Mouse (Mus musculus): ENCODE data around the gene Aloxe3. TPM values are rescaled to one million over a fixed set of nuclear protein-coding genes. Genes with fewer than 3 reads are reported as not detected.

Aloxe3 gene
- polyA plus RNA-seq, 1 experiment from 2014 or later, result 0.31 TPM

DNA sequence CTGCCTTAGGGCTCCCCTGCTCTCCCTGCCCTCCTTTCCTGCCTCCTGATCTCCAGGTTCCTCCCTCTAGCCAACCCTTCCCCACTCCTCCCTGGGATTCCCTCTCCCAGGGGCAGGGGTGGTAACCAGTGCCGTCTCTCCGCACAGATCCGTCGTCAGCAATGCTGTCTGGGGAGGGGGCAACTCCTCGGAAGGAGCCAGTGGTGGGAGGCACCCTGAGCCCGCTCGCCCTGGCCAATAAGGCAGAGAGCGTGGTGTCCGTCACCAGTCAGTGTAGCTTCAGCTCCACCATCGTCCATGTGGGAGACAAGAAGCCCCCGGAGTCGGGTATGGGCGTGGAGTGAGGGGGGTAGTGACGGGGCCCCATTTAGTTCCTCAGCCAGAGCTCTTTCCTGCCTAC, 21.2 kb upstream of the Aloxe3 start:
- Histone ChIP-seq H3K4me3 (ENCODE audit: low read length) (no peak overlapping the region), H3K4me2 (ENCODE audit: low read depth, low read length) (no peak overlapping the region), H3K9me3 (ENCODE audit: control insufficient read depth, low read length) (no peaks in the 10 kb centered on the region), H3K4me1 (replicated peaks; ENCODE audit: control insufficient read depth, insufficient read depth, low read length) (peaks cover 17% of the 10 kb centered on the region), H3K27ac (ENCODE audit: low read length) (no peak overlapping the region), H3K27me3 (ENCODE audit: control insufficient read depth, insufficient read depth, low read depth, low read length) (no peaks in the 10 kb centered on the region), H3K9ac (ENCODE audit: low read length) (no peak overlapping the region), H3K36me3 (ENCODE audit: control insufficient read depth, insufficient read depth, low read length) (peaks cover 79% of the 10 kb centered on the region)
- 86% methylated on average over 14 of the region's 14 CpGs for WGBS
- no peak for ATAC-seq (ENCODE audit: low read depth)

DNA sequence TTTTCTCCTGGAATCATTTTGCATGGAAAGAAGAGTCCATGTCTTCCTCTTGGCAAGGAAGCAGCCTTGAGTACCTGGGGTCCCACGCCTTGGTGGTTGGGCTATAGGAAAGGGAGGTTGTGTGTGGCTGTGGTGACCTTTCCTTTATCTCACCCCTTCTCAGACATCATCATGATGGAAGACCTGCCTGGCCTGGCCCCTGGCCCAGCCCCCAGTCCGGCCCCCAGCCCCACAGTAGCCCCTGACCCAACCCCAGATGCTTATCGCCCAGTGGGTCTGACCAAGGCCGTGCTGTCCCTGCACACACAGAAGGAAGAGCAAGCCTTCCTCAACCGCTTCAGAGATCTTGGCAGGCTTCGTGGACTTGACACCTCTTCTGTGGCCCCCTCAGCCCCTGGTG, 20.5 kb upstream of the Aloxe3 start:
- no peak overlapping the region for H3K27ac ChIP-seq (ENCODE audit: low read length)
- WGBS, result 73% methylated on average over 6 of the region's 6 CpGs
- H3K4me3 ChIP-seq (ENCODE audit: low read length), result no peak overlapping the region
- no peaks in the 10 kb centered on the region for H3K9me3 ChIP-seq (ENCODE audit: control insufficient read depth, low read length)
- no peak overlapping the region for H3K9ac ChIP-seq (ENCODE audit: low read length)
- H3K36me3 ChIP-seq (ENCODE audit: control insufficient read depth, insufficient read depth, low read length), result peaks cover 81% of the 10 kb centered on the region
- no peak overlapping the region for H3K4me2 ChIP-seq (ENCODE audit: low read depth, low read length)
- H3K27me3 ChIP-seq (ENCODE audit: control insufficient read depth, insufficient read depth, low read depth, low read length), result no peaks in the 10 kb centered on the region
- no peak for ATAC-seq (ENCODE audit: low read depth)
- H3K4me1 ChIP-seq (replicated peaks; ENCODE audit: control insufficient read depth, insufficient read depth, low read length), result peaks cover 15% of the 10 kb centered on the region

GRCm38 (mm10) chr11:69105796-69106195, 19.9 kb upstream of the Aloxe3 start:
- Histone ChIP-seq H3K9ac (ENCODE audit: low read length) (no peak overlapping the region), H3K27me3 (ENCODE audit: control insufficient read depth, insufficient read depth, low read depth, low read length) (no peaks in the 10 kb centered on the region), H3K36me3 (ENCODE audit: control insufficient read depth, insufficient read depth, low read length) (peaks cover 79% of the 10 kb centered on the region), H3K4me1 (replicated peaks; ENCODE audit: control insufficient read depth, insufficient read depth, low read length) (peaks cover 9% of the 10 kb centered on the region), H3K4me3 (ENCODE audit: low read length) (no peak overlapping the region), H3K27ac (ENCODE audit: low read length) (no peak overlapping the region), H3K4me2 (ENCODE audit: low read depth, low read length) (no peak overlapping the region), H3K9me3 (ENCODE audit: control insufficient read depth, low read length) (no peaks in the 10 kb centered on the region)
- WGBS, result 91% methylated on average over 2 of the region's 2 CpGs
- no peak for ATAC-seq (ENCODE audit: low read depth)

GRCm38 (mm10) chr11:69106299-69106698, 19.4 kb upstream of the Aloxe3 start:
- H3K9ac ChIP-seq (ENCODE audit: low read length), result no peak overlapping the region
- no peak for ATAC-seq (ENCODE audit: low read depth)
- WGBS, result 90% methylated on average over 11 of the region's 11 CpGs
- peaks cover 74% of the 10 kb centered on the region for H3K36me3 ChIP-seq (ENCODE audit: control insufficient read depth, insufficient read depth, low read length)
- H3K4me1 ChIP-seq (replicated peaks; ENCODE audit: control insufficient read depth, insufficient read depth, low read length), result peaks cover 10% of the 10 kb centered on the region; the same call in 1 of the 2 replicates
- H3K9me3 ChIP-seq (ENCODE audit: control insufficient read depth, low read length), result no peaks in the 10 kb centered on the region
- no peak overlapping the region for H3K4me3 ChIP-seq (ENCODE audit: low read length)
- no peak overlapping the region for H3K4me2 ChIP-seq (ENCODE audit: low read depth, low read length)
- H3K27ac ChIP-seq (ENCODE audit: low read length), result no peak overlapping the region
- no peaks in the 10 kb centered on the region for H3K27me3 ChIP-seq (ENCODE audit: control insufficient read depth, insufficient read depth, low read depth, low read length)

- 81% methylated on average over 11 of the region's 11 CpGs for WGBS
- no peak overlapping the region for H3K4me3 ChIP-seq (ENCODE audit: low read length)
- no peak overlapping the region for H3K4me2 ChIP-seq (ENCODE audit: low read depth, low read length)
Observed at GRCm38 (mm10) chr11:69106842-69107241, 18.9 kb upstream of the Aloxe3 start.

DNA sequence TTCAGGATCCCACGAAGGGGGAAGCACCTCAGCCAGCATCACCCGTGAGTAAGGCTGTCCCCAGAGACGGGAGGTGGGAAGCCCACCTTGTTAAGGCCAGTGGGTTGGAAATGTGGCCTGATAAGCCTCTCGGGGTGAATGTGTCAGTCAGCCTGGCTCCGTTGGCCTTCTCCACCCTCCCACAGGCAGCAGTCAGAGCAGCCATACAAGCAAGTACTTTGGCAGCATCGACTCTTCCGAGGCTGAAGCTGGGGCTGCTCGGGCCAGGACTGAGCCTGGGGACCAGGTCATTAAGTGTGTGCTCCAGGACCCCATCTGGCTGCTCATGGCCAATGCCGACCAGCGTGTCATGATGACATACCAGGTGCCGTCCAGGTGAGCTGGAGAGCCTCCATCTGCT, 18.0 kb upstream of the Aloxe3 start:
- H3K4me3 ChIP-seq (ENCODE audit: low read length), result no peak overlapping the region
- H3K27me3 ChIP-seq (ENCODE audit: control insufficient read depth, insufficient read depth, low read depth, low read length), result no peaks in the 10 kb centered on the region
- peaks cover 11% of the 10 kb centered on the region; the same call in 1 of the 2 replicates for H3K4me1 ChIP-seq (replicated peaks; ENCODE audit: control insufficient read depth, insufficient read depth, low read length)
- WGBS, result 88% methylated on average over 11 of the region's 11 CpGs
- no peak overlapping the region for H3K27ac ChIP-seq (ENCODE audit: low read length)
- H3K4me2 ChIP-seq (ENCODE audit: low read depth, low read length), result no peak overlapping the region
- no peak overlapping the region for H3K9ac ChIP-seq (ENCODE audit: low read length)
- H3K9me3 ChIP-seq (ENCODE audit: control insufficient read depth, low read length), result no peaks in the 10 kb centered on the region
- ATAC-seq (ENCODE audit: low read depth), result no peak
- peaks cover 62% of the 10 kb centered on the region for H3K36me3 ChIP-seq (ENCODE audit: control insufficient read depth, insufficient read depth, low read length)

More at GRCm38 (mm10) chr11:69106842-69107241, 18.9 kb upstream of the Aloxe3 start:
- Histone ChIP-seq H3K27ac (ENCODE audit: low read length) (no peak overlapping the region), H3K27me3 (ENCODE audit: control insufficient read depth, insufficient read depth, low read depth, low read length) (no peaks in the 10 kb centered on the region), H3K9ac (ENCODE audit: low read length) (no peak overlapping the region), H3K36me3 (ENCODE audit: control insufficient read depth, insufficient read depth, low read length) (peaks cover 69% of the 10 kb centered on the region), H3K9me3 (ENCODE audit: control insufficient read depth, low read length) (no peaks in the 10 kb centered on the region), H3K4me1 (replicated peaks; ENCODE audit: control insufficient read depth, insufficient read depth, low read length) (peaks cover 11% of the 10 kb centered on the region; the same call in 1 of the 2 replicates)
- no peak for ATAC-seq (ENCODE audit: low read depth)

DNA sequence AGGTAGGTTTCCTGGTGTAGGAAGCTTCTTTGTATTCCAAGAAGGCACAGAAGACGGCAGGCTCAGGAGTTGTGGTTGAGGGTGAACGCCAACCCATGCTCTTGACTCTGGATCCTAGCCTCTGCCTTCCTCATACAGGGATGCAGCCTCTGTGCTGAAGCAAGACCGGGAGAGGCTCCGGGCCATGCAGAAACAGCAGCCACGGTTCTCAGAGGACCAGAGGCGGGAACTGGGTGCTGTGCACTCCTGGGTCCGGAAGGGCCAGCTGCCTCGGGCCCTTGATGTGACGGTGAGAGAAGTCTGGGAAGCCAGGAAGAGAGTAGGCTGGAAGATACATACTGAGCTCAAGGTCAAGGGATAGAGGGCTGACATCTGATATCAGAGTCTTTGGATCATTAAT, 17.5 kb upstream of the Aloxe3 start:
- Histone ChIP-seq H3K9ac (ENCODE audit: low read length) (no peak overlapping the region), H3K9me3 (ENCODE audit: control insufficient read depth, low read length) (no peaks in the 10 kb centered on the region), H3K27me3 (ENCODE audit: control insufficient read depth, insufficient read depth, low read depth, low read length) (no peaks in the 10 kb centered on the region), H3K4me2 (ENCODE audit: low read depth, low read length) (no peak overlapping the region), H3K4me1 (replicated peaks; ENCODE audit: control insufficient read depth, insufficient read depth, low read length) (peaks cover 11% of the 10 kb centered on the region; the same call in 1 of the 2 replicates), H3K36me3 (ENCODE audit: control insufficient read depth, insufficient read depth, low read length) (peaks cover 57% of the 10 kb centered on the region), H3K27ac (ENCODE audit: low read length) (no peak overlapping the region), H3K4me3 (ENCODE audit: low read length) (no peak overlapping the region)
- ATAC-seq (ENCODE audit: low read depth), result no peak
- WGBS, result 89% methylated on average over 9 of the region's 9 CpGs

DNA sequence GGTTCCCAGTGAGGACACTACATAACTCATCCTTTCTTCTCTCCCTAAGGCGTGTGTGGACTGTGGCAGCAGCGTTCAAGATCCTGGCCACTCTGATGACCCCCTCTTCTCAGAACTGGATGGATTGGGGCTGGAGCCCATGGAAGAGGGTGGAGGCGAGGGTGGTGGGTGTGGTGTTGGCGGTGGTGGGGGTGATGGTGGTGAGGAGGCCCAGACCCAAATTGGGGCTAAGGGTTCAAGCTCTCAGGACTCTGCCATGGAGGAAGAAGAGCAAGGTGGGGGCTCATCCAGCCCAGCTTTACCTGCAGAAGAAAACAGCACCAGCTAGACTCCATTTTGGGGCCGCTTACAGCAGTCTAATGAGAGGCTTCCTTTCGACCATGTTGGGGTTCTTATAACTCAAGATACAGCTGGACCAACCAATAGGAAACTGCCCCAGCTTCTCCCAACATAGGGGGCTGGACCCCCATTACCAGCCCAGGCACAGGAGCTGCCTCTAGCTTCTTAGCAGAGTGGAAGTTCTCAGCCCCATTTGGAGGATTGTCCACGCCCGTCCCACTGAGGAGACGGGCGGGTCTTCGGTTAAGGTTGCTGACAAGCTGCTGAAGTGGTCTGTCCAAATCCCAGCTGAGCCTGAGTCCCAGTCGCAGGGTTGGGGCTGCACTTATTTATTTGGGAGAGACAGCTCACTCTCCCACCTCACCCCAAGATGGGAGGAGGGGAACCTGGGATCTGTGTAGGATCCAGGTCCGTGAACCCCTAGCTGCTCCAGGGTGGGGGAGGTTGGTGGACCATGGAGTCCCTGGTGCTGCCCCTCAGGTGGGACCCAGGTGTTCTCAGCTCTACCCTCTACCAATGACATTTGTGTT, 16.4 kb upstream of the Aloxe3 start:
- Histone ChIP-seq H3K9me3 (ENCODE audit: control insufficient read depth, low read length) (no peaks in the 10 kb centered on the region), H3K9ac (ENCODE audit: low read length) (no peak overlapping the region), H3K36me3 (ENCODE audit: control insufficient read depth, insufficient read depth, low read length) (peaks cover 46% of the 10 kb centered on the region), H3K27ac (ENCODE audit: low read length) (no peak overlapping the region), H3K4me3 (ENCODE audit: low read length) (no peak overlapping the region), H3K4me2 (ENCODE audit: low read depth, low read length) (no peak overlapping the region), H3K27me3 (ENCODE audit: control insufficient read depth, insufficient read depth, low read depth, low read length) (no peaks in the 10 kb centered on the region), H3K4me1 (replicated peaks; ENCODE audit: control insufficient read depth, insufficient read depth, low read length) (peaks cover 11% of the 10 kb centered on the region; the same call in 1 of the 2 replicates)
- no peak for ATAC-seq (ENCODE audit: low read depth)
- 81% methylated on average over 13 of the region's 13 CpGs for WGBS

DNA sequence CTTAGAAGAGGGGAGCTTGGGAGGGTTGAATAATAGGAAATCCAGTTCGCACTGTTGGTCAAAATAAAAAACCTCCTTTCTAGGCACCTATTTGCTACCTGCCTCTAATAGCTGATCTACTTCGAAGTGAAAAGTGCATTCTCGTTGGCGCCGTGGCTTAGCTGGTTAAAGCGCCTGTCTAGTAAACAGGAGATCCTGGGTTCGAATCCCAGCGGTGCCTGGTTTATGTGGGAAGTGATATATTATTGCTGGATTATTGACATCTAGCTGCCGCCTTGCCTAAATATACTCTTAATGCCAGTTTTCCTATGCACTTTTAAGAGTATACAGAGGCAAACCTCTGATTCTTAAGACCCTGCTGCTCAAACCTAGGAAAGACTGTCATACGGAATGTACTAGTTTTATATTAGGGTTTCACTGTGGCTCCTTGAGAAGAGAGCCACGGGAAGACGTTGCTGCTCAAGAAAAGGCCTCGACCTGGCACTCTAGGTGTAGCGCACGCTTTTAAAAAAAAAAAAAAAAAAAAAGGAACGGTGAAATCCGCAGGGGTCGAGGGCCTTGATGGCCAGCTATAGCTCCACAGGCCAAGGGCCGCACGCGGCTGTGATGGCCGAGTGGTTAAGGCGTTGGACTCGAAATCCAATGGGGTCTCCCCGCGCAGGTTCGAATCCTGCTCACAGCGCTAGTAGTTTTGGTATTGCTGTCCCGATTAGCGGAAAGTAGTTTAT, 15.2 kb upstream of the Aloxe3 start:
- peaks cover 34% of the 10 kb centered on the region for H3K36me3 ChIP-seq (ENCODE audit: control insufficient read depth, insufficient read depth, low read length)
- under 1% methylated on average over 29 of the region's 30 CpGs for WGBS
- peaks cover 11% of the 10 kb centered on the region; the same call in 1 of the 2 replicates for H3K4me1 ChIP-seq (replicated peaks; ENCODE audit: control insufficient read depth, insufficient read depth, low read length)
- H3K9me3 ChIP-seq (ENCODE audit: control insufficient read depth, low read length), result no peaks in the 10 kb centered on the region
- peak overlapping the region; percentile 64 for H3K9ac ChIP-seq (ENCODE audit: low read length)
- peak overlapping the region; percentile 55 for H3K4me3 ChIP-seq (ENCODE audit: low read length)
- ATAC-seq (ENCODE audit: low read depth), result peak; percentile 81
- peak overlapping the region; percentile 45; the same call in 1 of the 2 replicates for H3K27ac ChIP-seq (ENCODE audit: low read length)
- no peaks in the 10 kb centered on the region for H3K27me3 ChIP-seq (ENCODE audit: control insufficient read depth, insufficient read depth, low read depth, low read length)
- H3K4me2 ChIP-seq (ENCODE audit: low read depth, low read length), result peak overlapping the region; percentile 65
